Mouse (Mus musculus) granulocyte monocyte progenitor cell, adult 5-6 weeks (primary cell): Measurements from ENCODE around the gene Grip1. TPM values are rescaled to one million over a fixed set of nuclear protein-coding genes. Genes with fewer than 3 reads are reported as not detected.

Experiments
- ATAC-seq: replicated peaks from 2 replicates; pipeline ENCODE4 v1.8.0; 2016; ENCODE audit warnings: mild to moderate bottlenecking, moderate TSS enrichment, inconsistent platforms; ENCODE audit not compliant: poor library complexity, severe bottlenecking
- total RNA-seq, 2 experiments: library from RNA; stranded (forward) in 1 of 2; stranded (reverse) in 1 of 2; fragments of 200-712, 200-1000 nt in 1 of 2; fragments of >200 nt in 1 of 2; fragmentation: Nextera tagmentation in 1 of 2; gene quantifications; 2 replicates each; pipeline ENCODE4 v1.2.3; 2014 to 2017

Gene Grip1
- total RNA-seq (2014; fragmentation: Nextera tagmentation) (not detected in 2 replicates), total RNA-seq (2017) (not detected in 2 replicates)

DNA sequence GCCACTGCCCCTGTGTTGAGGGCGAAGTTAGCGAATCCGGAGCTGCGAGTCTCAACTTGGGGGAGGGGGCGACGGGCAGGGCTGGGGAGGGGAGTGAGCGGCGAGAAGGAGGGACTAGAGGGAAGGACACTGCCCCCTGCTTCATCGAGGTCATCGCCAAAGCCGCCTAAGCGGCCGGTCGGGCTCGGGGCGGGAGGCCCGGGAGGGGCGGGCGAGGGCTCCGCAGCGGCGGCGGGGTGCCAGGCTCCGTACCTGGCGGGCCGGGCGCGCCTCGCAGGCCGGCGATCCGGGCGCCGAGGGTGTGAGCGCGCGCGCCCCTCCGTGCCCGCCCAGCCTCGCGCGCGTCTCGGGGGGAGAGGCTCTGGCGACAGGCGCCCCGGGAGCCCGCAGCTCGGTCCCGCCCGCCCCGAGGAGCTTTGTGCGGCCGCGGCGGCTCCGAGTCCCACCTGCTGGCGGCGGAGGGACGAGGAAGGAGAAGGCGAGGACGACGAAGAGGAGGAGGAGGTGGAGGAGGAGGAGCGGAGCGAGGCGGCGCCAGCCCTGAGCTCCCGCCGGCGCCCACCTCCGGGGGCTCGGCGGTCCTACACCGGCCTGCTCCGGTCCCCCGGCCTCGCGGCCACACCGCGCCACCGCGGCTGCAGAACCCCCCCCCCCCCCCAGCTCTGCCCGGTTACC, at the start of gene Grip1:
TSS of gene Grip1 (plus strand) at position 400 of the 675 bp plus-strand sequence.
- ATAC-seq: peak; percentile 17; the same call in 1 of the 2 replicates

DNA sequence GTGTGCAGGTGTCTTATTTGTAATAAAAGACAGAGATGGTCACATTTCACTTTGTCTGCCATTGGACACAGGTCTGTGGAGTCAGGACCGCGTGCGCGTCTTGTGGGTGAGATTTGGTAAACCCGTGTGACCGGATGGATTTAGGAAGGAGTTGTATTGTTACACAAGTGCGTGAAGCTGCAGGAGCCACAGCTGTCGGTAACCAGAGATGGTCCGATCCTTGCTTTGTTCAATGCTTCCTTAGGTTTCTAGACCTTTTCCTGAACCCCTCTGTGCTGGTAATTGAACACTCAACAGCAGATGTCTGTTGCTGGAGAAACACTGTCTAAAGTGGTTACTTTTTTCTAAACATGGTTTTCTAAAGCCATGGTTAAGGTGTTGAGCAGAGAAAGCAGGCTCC, 48.5 kb upstream of the Grip1 start:
- ATAC-seq: no peak

DNA sequence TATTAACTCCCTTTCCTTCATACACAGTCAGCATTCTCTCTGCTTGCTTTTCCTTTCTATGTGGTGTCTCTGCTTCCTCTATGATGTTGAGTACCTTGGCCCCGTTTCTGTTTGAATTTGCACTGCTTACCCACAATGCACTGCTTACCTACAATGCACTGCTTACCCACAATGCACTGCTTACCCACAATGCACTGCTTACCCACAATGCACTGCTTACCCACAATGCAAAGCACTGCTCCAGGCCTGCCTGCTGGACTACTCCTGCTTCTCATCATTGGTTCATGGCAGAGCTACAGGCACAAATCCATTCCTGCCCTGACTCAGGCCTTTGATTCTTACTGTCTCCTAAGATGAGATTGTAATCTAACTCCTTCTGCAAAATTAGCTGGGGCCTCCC, 48.0 kb upstream of the Grip1 start:
- no peak for ATAC-seq

DNA sequence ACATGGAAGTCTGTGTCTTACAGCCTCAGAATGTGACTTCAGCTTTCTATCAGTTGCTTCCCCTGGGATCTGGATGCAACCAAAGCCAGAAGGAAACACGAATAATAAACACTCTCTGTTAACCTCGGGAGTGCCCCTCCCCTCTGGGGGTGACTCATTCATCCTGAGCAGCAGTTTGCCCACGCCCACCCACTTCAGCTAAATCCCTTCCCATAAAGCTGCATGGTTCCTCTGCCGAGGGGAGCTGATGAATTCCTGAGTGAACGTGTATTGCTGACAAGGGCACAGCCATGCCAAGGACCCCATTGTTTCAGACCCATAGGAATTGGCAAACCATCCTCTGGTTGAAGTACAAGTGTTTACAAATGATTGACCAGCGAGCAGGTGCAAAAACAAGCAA, 45.3 kb upstream of the Grip1 start:
- ATAC-seq: no peak

DNA sequence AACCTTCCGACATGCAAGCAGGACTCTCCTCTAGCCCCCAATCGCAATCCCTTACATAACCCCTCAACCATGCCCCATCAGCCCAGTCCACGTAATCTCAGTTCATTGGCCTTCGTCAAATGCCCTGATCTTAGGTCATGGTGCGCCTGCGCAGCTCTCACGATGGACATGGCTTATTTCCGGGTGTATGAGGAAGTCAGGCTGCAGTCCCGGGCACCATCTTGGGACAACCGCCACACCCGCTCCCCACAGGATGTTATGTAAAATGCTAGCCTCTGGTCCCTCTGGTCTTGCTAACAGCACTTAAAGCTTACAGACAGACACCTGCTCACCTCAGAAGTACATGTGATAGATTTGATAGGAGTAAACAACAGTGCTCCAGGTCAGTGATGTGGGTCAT, 40.4 kb upstream of the Grip1 start:
- ATAC-seq: no peak

DNA sequence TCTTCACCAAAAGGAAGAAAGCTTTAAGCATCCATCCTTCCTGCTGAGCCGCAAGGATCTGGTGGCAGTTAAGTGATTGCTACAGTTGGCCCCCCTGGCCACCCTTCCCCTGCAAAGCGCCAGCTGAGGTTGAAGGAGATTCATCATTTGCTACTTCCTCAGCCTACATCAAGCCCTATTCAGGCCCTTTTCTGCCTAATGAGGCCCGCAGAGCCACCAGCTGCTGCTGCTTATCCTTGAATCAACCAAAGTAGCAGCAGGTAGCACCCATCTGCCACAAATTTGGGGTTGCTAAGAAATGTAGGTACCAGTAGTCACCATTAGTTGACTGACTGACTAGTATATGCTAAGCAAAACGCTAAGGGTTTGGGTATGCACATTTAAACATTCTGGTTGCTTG, 38.5 kb upstream of the Grip1 start:
- no peak for ATAC-seq

DNA sequence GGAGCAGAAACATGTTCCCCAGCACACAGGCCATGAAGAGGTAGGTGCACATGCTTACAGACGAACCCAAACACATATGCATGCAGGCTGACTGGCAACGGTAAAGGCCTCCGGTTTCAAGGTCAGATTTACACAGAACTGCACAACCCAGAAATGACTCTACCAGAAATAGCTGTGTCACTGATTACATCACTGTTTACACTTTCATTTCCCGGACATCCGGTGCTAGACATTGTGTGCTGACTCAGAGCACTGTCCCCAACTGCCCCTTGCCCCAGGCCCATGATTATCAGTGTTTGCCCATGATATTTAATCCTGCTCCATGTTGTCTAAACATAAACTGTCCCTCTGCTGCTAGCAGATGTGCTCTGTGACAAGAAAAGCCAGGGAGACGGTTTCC, 32.2 kb upstream of the Grip1 start:
- no peak for ATAC-seq

DNA sequence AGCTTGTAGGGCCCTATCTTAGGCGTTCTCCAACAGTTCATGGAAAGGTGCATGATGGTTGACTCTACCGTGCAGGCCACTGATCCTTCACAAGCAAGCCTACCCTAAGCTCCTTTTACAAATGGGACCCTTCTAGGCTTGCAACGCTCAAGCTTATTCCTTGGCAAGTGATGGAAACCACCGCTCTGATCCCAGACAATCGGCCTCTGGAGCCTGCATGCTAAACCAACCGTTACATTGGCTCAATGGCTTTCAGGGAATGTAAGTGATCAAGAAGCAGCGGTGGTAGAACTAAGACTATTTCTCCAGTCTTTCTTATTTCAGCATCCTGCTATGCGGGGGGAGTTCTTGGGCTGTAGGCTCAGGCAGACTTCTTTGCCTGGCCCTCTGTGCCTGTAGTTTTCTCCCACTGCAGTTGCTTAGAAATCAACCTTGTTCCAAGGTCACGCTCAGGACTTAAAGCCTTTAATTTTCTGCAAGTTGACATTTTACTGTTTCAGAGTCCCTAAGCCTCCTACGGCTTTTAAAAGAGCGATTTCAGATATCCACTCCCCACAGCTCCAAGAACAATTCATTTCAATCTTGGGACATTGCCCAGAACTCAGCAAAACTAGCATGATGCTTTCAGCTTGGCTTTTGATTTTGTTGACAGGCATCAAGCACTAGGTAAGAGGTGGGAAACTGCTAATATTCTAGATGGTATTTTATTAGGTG, 29.7 kb upstream of the Grip1 start:
- no peak for ATAC-seq

DNA sequence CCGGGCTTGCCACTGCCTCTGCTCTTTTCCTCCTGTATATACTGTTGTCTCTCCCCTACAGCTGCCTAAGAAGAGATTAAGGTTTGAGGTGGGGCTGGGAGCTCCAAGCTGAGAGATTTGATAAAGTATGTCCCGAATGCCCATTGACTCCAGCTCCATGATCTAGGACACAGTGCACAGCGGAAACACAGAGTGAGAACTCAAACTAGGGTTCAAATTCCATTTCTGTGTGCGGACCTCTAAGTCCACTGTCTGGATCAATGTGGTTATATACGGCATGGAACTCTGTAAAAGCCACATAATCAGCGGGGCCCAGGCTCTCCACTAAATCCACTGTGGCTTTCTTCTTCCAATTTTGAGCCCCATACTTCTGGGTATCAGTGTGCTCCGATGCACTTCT, 26.0 kb upstream of the Grip1 start:
- no peak for ATAC-seq

DNA sequence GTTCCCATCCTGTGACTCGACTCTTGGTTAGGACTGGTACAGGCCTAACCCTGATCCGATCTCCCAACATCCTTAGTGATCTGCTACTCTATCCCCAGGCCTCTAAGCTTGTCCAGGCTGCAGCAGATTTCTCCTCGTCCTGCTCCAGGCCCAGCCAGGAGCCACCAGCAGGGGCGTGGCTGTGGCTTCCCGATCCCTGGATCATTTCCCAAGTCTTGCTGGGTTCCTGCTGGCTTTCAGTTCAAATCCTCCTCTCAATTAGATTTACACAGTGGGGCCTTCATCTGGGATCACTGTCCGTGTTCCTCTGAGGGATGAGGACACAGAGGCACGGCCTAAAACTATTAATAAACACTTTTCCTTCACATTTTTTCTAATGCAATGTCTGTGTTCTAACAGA, 25.5 kb upstream of the Grip1 start:
- no peak for ATAC-seq

DNA sequence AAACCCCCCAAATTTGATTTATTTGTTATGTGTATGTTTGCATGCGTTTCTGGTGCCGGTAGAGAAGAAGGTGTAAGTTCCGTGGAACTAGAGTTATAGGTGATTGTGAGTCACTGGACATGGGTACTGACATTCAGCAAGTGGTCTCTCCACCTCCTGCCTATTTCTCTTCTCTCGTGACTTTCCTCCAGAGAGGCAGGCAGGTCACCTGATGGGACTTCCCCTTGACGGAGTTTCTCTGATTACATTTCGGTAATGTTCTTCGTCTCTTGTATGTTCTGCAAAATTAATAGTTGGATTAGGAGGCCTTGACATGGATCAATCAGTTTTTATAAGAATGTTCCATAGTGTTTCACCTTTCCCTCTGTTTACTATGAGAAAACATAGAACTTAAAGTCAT, 23.4 kb upstream of the Grip1 start:
- ATAC-seq: no peak

DNA sequence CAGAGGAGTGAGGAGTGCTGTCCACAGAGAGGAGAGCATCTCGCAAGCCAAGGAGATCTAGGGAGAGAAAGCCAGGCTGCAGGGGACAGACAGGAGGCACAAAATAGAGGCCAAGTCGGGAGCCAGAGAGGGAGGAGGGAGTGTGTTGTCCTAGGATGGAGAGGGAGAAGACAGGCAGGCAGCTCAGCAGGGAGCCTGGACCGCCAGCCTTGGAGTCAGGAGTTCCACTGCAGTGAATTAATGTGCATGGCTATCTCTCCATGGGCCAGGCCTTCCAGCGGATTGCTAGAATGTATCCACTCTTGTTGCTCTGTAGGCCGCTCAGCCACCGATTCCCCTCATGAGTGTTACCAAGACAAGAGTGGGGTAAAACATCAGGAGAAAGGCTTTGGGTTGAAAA, 21.8 kb upstream of the Grip1 start:
- no peak for ATAC-seq

DNA sequence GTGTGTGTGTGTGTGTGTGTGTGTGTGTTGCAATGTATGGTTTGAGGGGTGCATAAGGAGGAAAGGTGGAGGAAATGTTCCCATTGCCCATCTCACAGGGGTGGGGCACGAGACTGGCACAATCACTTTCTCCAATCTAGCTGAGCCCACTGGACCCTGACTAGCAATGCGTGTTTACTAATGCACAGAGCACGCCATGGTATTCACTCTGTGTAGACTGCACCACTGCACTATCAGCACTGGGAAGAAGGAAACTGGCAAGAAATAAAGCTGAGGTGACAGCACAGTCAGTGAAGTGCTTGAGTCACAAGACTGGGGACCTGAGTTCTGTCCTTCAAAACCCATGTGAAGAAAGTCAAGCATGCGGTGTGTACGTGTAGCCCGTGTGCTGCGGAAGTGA, 17.8 kb upstream of the Grip1 start:
- ATAC-seq: no peak

DNA sequence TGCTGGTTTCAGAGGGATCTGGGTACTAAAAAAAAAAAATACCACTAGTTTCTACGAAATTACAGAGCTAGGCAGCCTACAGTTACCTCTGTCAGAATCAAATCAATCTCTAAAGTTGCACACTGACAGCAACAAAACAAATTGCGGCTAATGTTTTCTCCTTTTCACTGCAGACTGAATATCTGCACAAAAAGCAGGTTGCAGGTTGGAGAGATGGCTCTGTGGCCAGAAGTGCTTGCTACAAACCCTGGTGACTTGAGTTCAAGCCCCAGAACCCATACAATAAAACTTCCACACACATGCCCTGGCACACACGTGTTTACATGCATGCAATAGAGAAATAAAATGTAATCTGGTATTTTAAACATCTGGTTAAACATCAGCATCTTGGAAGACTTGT, 16.3 kb upstream of the Grip1 start:
- no peak for ATAC-seq

DNA sequence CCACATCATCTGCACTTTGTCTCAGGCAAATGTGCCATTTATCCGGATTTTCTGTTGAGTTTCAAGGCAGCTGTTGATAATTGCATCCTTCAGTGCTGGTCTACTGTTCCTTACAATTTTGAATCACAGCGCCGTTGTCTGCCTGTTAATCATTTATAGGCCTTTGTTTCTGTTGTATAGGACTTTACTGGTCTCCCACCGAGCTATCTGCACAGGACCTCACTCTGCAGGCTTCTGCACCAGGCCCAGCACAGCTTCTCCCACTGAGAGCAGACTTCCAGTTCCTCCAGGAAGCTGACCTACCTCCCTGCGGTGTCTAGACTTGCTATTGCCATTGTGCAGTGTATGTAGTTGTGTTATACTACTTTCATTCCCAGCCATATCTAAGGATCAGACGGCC, 11.9 kb upstream of the Grip1 start:
- no peak for ATAC-seq

DNA sequence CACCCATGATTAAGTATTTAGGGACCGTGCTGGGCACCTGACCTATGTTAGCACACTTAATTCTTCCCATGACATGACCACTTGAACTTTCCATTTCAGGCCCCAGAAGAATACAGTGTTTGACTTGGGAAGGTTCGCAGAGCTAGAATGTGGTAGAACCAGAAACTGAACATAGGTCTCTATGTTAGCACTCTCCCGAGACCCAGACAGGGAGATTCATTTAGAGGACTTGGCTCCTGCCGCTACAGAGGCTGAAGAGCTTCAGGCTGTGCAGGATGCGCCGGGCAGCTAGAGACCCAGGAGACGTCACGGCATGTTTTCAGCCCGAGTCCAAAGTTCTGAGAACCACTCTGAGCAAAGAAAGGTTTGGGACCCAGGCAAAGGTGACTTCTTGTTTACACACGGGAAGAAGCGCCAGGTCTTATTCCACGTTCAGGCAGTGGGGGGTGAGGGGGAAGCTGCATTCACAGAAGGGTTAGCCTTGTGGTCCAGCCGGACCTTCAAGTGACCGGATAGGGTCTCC, 6.2 kb upstream of the Grip1 start:
- ATAC-seq: no peak

DNA sequence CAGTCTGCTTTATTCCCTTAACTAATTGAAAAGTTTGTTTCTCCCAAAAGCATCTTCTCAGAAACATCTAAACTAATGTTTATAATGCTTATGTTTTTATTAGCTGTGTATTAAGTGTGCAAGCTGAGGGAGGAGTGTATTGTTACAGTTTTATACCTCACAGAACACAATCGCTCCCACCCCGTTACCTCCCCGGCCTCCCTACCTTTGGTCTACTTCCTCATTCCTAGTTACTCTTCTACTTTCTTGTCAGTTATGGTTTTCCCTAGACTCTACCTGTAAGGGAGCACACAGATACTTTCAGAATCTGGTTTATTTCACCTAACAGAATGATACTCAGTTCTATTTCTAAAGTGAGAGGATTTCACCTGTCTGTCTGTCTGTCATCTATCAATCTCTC, 5.7 kb upstream of the Grip1 start:
- no peak for ATAC-seq

DNA sequence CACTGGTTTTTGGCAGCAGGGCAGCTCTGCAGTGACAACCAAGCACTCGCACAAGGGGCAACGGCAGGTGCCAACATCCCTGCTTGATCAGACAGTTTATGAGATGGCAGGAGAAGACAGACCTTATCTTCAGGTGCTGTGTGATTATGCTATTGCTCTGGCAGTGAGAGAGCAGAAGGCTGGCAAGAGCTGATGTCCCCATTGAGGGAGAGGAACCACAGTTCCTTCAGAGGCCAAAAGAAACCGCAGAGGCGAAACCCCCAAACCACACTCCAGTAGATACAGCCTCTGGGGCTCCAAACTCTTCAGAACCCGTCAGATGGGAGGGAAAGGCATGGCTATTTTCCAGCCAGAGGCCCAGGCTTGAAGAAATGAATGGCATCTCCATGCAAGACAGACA, 932 bp upstream of the Grip1 start:
- peak; percentile 76 for ATAC-seq

DNA sequence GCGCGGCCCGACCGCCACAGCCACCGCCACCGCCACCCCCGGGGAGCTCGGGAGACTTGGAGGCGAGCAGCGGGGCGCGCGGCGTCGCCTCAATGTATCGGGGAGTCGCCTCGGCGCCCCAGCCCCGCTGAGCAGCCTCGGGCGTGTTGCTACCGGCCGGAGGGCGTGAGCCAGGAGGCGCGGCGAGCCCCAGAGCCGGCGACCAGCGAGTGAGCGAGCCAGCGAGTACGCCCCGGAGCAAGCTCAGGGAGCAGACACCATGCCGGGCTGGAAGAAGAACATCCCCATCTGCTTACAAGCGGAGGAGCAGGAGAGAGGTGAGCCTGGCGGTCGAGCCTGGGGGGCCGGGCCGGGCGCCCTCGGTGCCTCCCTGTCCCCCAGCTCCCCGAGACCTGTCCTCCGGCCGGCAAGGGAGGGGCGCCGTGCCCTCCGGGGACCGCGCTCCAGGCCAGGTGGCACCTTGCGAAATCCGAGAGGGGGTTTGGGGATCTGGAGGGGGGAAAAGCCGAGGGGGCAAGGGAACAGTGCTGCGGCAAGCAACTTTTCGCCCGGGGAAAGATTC, 557 bp downstream of the Grip1 start:
- peak; percentile 25 for ATAC-seq

DNA sequence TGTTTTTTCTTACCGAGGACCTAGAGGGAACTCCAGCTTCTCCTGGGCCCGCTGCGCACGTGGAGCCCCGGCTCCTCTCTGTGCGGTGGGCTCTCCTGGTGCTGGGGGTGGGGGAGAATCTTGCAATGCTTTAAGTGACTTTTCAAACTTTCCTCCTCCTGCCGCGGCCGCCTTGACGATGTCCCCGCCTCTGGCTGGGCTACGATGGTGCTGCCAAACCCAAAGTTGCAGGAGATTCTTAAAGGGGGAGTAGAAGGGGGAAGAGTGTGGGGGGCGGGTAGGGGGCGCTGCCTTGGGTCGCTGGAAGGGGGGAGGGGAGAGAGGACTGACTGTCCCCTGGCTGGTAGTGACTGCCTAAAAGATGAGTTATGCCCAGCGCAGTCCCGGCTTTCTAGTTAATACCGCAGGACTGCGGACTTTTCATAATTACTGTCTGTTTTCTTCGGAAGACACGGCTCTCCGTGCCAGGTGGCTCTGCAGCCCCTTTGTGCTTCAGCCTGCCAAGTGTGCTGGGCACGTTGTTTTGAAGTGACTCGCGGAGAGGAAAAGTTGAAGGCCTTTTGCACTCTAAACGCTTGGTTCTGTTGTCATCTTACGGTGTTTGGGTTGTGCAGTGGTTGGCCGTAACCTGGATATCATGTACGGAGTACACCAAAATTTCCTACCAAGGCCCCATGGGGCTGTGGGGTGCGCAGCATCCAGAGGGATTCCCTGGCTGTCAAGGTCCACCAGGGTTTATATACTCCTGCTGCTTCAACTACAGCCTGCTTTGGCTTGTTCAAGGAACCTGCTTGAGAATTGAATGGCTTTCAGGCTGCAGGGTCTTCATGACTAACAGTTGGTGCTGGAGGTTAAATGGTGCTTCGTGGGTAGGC, 1.3 kb downstream of the Grip1 start:
- ATAC-seq: 0 out of 2 replicates have a peak, but pooled peaks have one; percentile 5

DNA sequence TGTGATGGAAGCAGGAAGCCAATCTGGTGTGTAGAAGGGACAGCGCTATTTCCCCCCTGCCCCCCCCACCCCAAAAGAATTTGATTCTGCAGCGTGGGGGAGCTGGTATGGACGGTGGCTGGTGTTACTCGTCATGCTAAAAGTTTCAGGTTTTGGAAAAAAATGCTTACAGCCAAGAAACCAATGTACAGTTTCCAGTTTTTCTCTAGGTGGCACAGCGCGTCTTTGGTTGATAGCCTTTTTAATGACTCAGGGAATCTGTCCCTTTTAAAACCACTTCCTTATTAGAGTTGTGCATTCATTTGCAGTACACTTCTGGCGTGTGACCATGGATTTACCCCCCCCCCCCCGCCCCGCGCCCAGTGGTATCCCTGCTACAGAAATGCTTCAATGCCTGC, 1.9 kb downstream of the Grip1 start:
- ATAC-seq: peak; percentile 31; the same call in 1 of the 2 replicates
